ENCODE assay signal across 9 mouse cellular contexts in genomic region chr8:93570186-93570530, GRCm38 (mm10). TPM values are rescaled to one million over a fixed set of nuclear protein-coding genes. Genes with fewer than 3 reads are reported as not detected.
A peak's percentile ranks its signal among the peaks of the same experiment; 100 is the strongest.
DNase-seq lines count a peak whose midpoint lies in the region; ATAC-seq lines count a peak whose summit lies in the region.
"Had no signal": no experiment of that assay in that cellular context is flagged by ENCODE, and none has a peak within 500 bp of the region (broad histone marks: within the 10 kb centered on the region; RNA-seq: fewer than 3 reads in every experiment).

No protein-coding gene starts in this region.

- H3K27me3 ChIP-seq in heart, embryonic 13.5 days (replicated peaks), result no peaks in the 10 kb centered on the region
- H3K27me3 ChIP-seq in forebrain, embryonic 16.5 days (replicated peaks; ENCODE audit: control insufficient read depth, insufficient read depth, low read length), result no peaks in the 10 kb centered on the region
- no peaks in the 10 kb centered on the region for H3K27me3 ChIP-seq in midbrain, embryonic 11.5 days (ENCODE audit: control insufficient read depth, insufficient read depth, low read length)

- peaks cover 40% of the 10 kb centered on the region for H3K4me1 ChIP-seq in heart, embryonic 13.5 days
- peaks cover 59% of the 10 kb centered on the region for H3K4me1 ChIP-seq in forebrain, embryonic 16.5 days (replicated peaks; ENCODE audit: control insufficient read depth, insufficient read depth, low read length)
- peaks cover 20% of the 10 kb centered on the region for H3K4me1 ChIP-seq in midbrain, embryonic 11.5 days (ENCODE audit: control insufficient read depth, insufficient read depth, low read length)

- WGBS in heart, embryonic 13.5 days, result 22% methylated on average over 2 of the region's 2 CpGs
- 8% methylated on average over 2 of the region's 2 CpGs for WGBS in forebrain, embryonic 16.5 days
- WGBS in midbrain, embryonic 11.5 days, result 52% methylated on average over 2 of the region's 2 CpGs

- H3K9ac ChIP-seq in heart, embryonic 13.5 days, result peak overlapping the region; percentile 0; the same call in 1 of the 2 replicates
- H3K9ac ChIP-seq in forebrain, embryonic 16.5 days (replicated peaks; ENCODE audit: low read depth, low read length), result peak overlapping the region; percentile 30
- no peak overlapping the region for H3K9ac ChIP-seq in midbrain, embryonic 11.5 days (ENCODE audit: low read length)

- ATAC-seq in heart, embryonic 13.5 days (ENCODE audit: extremely low read depth, insufficient number of reproducible peaks, low FRiP score, low TSS enrichment), result peak; percentile 51; the same call in 1 of the 2 replicates
- peak; percentile 32 for ATAC-seq in forebrain, embryonic 16.5 days
- no peak for ATAC-seq in midbrain, embryonic 11.5 days (ENCODE audit: low FRiP score)
- ATAC-seq in inflammation-experienced regulatory T-cells, adult 6 months, result no peak

- H3K4me3 ChIP-seq in heart, embryonic 13.5 days, result peak overlapping the region; percentile 17
- no peak overlapping the region for H3K4me3 ChIP-seq in forebrain, embryonic 16.5 days (replicated peaks; ENCODE audit: low read length)
- no peak overlapping the region for H3K4me3 ChIP-seq in midbrain, embryonic 11.5 days (ENCODE audit: low read depth, low read length)

- H3K27ac ChIP-seq in heart, embryonic 13.5 days (replicated peaks), result peak overlapping the region; percentile 96
- peak overlapping the region; percentile 97 for H3K27ac ChIP-seq in forebrain, embryonic 16.5 days (ENCODE audit: low read length)
- peak overlapping the region; percentile 63; the same call in 1 of the 2 replicates for H3K27ac ChIP-seq in midbrain, embryonic 11.5 days (ENCODE audit: low read depth, low read length)

- no peak for DNase-seq in heart, postnatal 4 days
- peak; percentile 45 to 52 for DNase-seq in cerebellum, adult 18-20 months
- DNase-seq in midbrain, embryonic 11.5 days (ENCODE audit: low spot score, missing footprints), result no peak
- no peak for DNase-seq in adrenal gland, adult 2 months
- DNase-seq in kidney, adult 8-10 months, result no peak

- peak overlapping the region; percentile 57 for H3K4me2 ChIP-seq in heart, embryonic 13.5 days
- H3K4me2 ChIP-seq in forebrain, embryonic 16.5 days (ENCODE audit: low read length), result peak overlapping the region; percentile 40
- no peak overlapping the region for H3K4me2 ChIP-seq in midbrain, embryonic 11.5 days

- peaks cover 2% of the 10 kb centered on the region; the same call in 1 of the 2 replicates for H3K36me3 ChIP-seq in heart, embryonic 13.5 days
- no peaks in the 10 kb centered on the region for H3K36me3 ChIP-seq in forebrain, embryonic 16.5 days (ENCODE audit: control insufficient read depth, insufficient read depth)
- no peaks in the 10 kb centered on the region for H3K36me3 ChIP-seq in midbrain, embryonic 11.5 days (ENCODE audit: control insufficient read depth, insufficient read depth, low read length)

- H3K9me3 ChIP-seq in heart, embryonic 13.5 days, result peaks cover 9% of the 10 kb centered on the region
- no peaks in the 10 kb centered on the region for H3K9me3 ChIP-seq in forebrain, embryonic 16.5 days (ENCODE audit: control insufficient read depth, low read length)
- peaks cover 5% of the 10 kb centered on the region; the same call in 1 of the 2 replicates for H3K9me3 ChIP-seq in midbrain, embryonic 11.5 days (ENCODE audit: control insufficient read depth, low read length)

RNA-seq across cellular contexts. Expression of gene Ces5a, which starts 34.5 kb away (rescaled TPM):
- 0.21 and 0.32 TPM in 2 replicates for polyA plus RNA-seq in heart, embryonic 13.5 days (2015; fragmentation: Nextera tagmentation; extraction: Ambion mirVana)
- under 1 TPM; 0.18 to 0.62 TPM for total RNA-seq in heart, postnatal 4 days (2021)
- polyA plus RNA-seq in forebrain, embryonic 16.5 days (2015; fragmentation: Nextera tagmentation; extraction: Ambion mirVana), result 0.75 and 0.88 TPM in 2 replicates
- polyA plus RNA-seq in midbrain, embryonic 11.5 days (2014; fragmentation: Nextera tagmentation; extraction: Ambion mirVana), result not detected in 2 replicates
- polyA plus RNA-seq in inflammation-experienced regulatory T-cells, adult 6 months (2017; shearing (Covaris generic)), result under 1 TPM in 1 of 3 experiments, not detected in 2; 0.35 TPM
- not detected for total RNA-seq in adrenal gland, adult 2 months (2021)
- polyA plus RNA-seq in adrenal gland, adult 2 months (2012; rRNA removed), result not detected in 2 replicates
- total RNA-seq: neutrophil, adult 5-6 weeks had no signal

Comparison
In these comparisons a context has a peak if more than half of its experiments do, and no peak if none do; other contexts are left out.
1. ATAC-seq: peak in heart, embryonic 13.5 days (single experiment) and forebrain, embryonic 16.5 days (single experiment); none in midbrain, embryonic 11.5 days (single experiment) and inflammation-experienced regulatory T-cells, adult 6 months (single experiment).
2. DNase-seq: peak in cerebellum, adult 18-20 months (2 of 2); none in heart, postnatal 4 days (single experiment), midbrain, embryonic 11.5 days (single experiment), adrenal gland, adult 2 months (single experiment) and kidney, adult 8-10 months (0 of 2).
3. Peak in every context shown above with its lines, with median percentiles within 50 percentile points of each other: H3K27ac ChIP-seq.